Mouse (Mus musculus): ENCODE results near the gene Spata25. TPM values are rescaled to one million over a fixed set of nuclear protein-coding genes. Genes with fewer than 3 reads are reported as not detected.
"Not testable (repeated sequence)": the region's sequence is repeated elsewhere in the genome, so short reads cannot be mapped to it uniquely, and the experiment has no call there.

Gene Spata25
- not detected in 2 replicates for polyA plus RNA-seq (2012)

- Histone ChIP-seq H3K27me3 (ENCODE audit: control insufficient read depth) (no peaks in the 10 kb centered on the region), H3K36me3 (ENCODE audit: control insufficient read depth) (peaks cover 46% of the 10 kb centered on the region), H3K4me1 (ENCODE audit: control insufficient read depth) (peaks cover 38% of the 10 kb centered on the region), H3K9me3 (ENCODE audit: control insufficient read depth, low read length) (peaks cover 5% of the 10 kb centered on the region; the same call in 1 of the 2 replicates), H3K4me3 (replicated peaks) (no peak within 1 kb of the TSS)
- TF ChIP-seq GATA1 (IDR thresholded peaks at IDR 0.05; ENCODE audit: low read length), result no peak
- TF ChIP-seq TAL1 (IDR thresholded peaks at IDR 0.05; ENCODE audit: low read length), result no peak
Measured at GRCm38 (mm10) chr2:164828437-164828836, at the start of gene Spata25. Gene Spata25, minus strand, starts transcription at chr2:164828537.

GRCm38 (mm10) chr2:164877376-164878215 lies 49.3 kb upstream of the Spata25 start:
- H3K27me3 ChIP-seq (ENCODE audit: control insufficient read depth); H3K9me3 ChIP-seq (ENCODE audit: control insufficient read depth, low read length): not testable (repeated sequence)
- Histone ChIP-seq H3K36me3 (ENCODE audit: control insufficient read depth) (peaks cover 19% of the 10 kb centered on the region), H3K4me1 (ENCODE audit: control insufficient read depth) (peaks cover 29% of the 10 kb centered on the region), H3K4me3 (replicated peaks) (peak overlapping the region; percentile 91)

GRCm38 (mm10) chr2:164875648-164876047 lies 47.3 kb upstream of the Spata25 start:
- H3K4me1 ChIP-seq (ENCODE audit: control insufficient read depth), result peaks cover 18% of the 10 kb centered on the region
- H3K4me3 ChIP-seq (replicated peaks); H3K27me3 ChIP-seq (ENCODE audit: control insufficient read depth); H3K9me3 ChIP-seq (ENCODE audit: control insufficient read depth, low read length); H3K36me3 ChIP-seq (ENCODE audit: control insufficient read depth): not testable (repeated sequence)

GRCm38 (mm10) chr2:164874239-164874769 lies 46.0 kb upstream of the Spata25 start:
- no peak for TF ChIP-seq TAL1 (IDR thresholded peaks at IDR 0.05; ENCODE audit: low read length)
- TF ChIP-seq GATA1 (IDR thresholded peaks at IDR 0.05; ENCODE audit: low read length), result no peak
- no peaks in the 10 kb centered on the region for H3K27me3 ChIP-seq (ENCODE audit: control insufficient read depth)

GRCm38 (mm10) chr2:164873621-164874020 lies 45.3 kb upstream of the Spata25 start:
- Histone ChIP-seq H3K36me3 (ENCODE audit: control insufficient read depth) (peaks cover 9% of the 10 kb centered on the region), H3K27me3 (ENCODE audit: control insufficient read depth) (no peaks in the 10 kb centered on the region), H3K9me3 (ENCODE audit: control insufficient read depth, low read length) (no peaks in the 10 kb centered on the region), H3K4me1 (ENCODE audit: control insufficient read depth) (peaks cover 13% of the 10 kb centered on the region), H3K4me3 (replicated peaks) (no peak overlapping the region)
- TF ChIP-seq TAL1 (IDR thresholded peaks at IDR 0.05; ENCODE audit: low read length), result no peak
- no peak for TF ChIP-seq GATA1 (IDR thresholded peaks at IDR 0.05; ENCODE audit: low read length)

More at GRCm38 (mm10) chr2:164874239-164874769, 46.0 kb upstream of the Spata25 start:
- Histone ChIP-seq H3K4me3 (replicated peaks) (no peak overlapping the region), H3K4me1 (ENCODE audit: control insufficient read depth) (peaks cover 16% of the 10 kb centered on the region), H3K9me3 (ENCODE audit: control insufficient read depth, low read length) (no peaks in the 10 kb centered on the region), H3K36me3 (ENCODE audit: control insufficient read depth) (peaks cover 9% of the 10 kb centered on the region)

- no peak for TF ChIP-seq TAL1 (IDR thresholded peaks at IDR 0.05; ENCODE audit: low read length)
- TF ChIP-seq GATA1 (IDR thresholded peaks at IDR 0.05; ENCODE audit: low read length), result no peak
- H3K4me3 ChIP-seq (replicated peaks), result no peak overlapping the region
Measured at GRCm38 (mm10) chr2:164871602-164872303, 43.4 kb upstream of the Spata25 start.

GRCm38 (mm10) chr2:164868491-164868890 lies 40.2 kb upstream of the Spata25 start:
- no peak overlapping the region for H3K4me3 ChIP-seq (replicated peaks)
- peaks cover 4% of the 10 kb centered on the region for H3K9me3 ChIP-seq (ENCODE audit: control insufficient read depth, low read length)
- peaks cover 8% of the 10 kb centered on the region for H3K4me1 ChIP-seq (ENCODE audit: control insufficient read depth)
- no peaks in the 10 kb centered on the region for H3K27me3 ChIP-seq (ENCODE audit: control insufficient read depth)
- TF ChIP-seq TAL1 (IDR thresholded peaks at IDR 0.05; ENCODE audit: low read length), result no peak
- TF ChIP-seq GATA1 (IDR thresholded peaks at IDR 0.05; ENCODE audit: low read length), result no peak
- H3K36me3 ChIP-seq (ENCODE audit: control insufficient read depth), result no peaks in the 10 kb centered on the region

More at GRCm38 (mm10) chr2:164871602-164872303, 43.4 kb upstream of the Spata25 start:
- no peaks in the 10 kb centered on the region for H3K36me3 ChIP-seq (ENCODE audit: control insufficient read depth)
- no peaks in the 10 kb centered on the region for H3K27me3 ChIP-seq (ENCODE audit: control insufficient read depth)
- H3K4me1 ChIP-seq (ENCODE audit: control insufficient read depth), result no peaks in the 10 kb centered on the region; the same call in 1 of the 2 replicates
- H3K9me3 ChIP-seq (ENCODE audit: control insufficient read depth, low read length), result peaks cover 4% of the 10 kb centered on the region

GRCm38 (mm10) chr2:164867566-164867965 lies 39.2 kb upstream of the Spata25 start:
- H3K4me3 ChIP-seq (replicated peaks), result no peak overlapping the region
- no peaks in the 10 kb centered on the region for H3K27me3 ChIP-seq (ENCODE audit: control insufficient read depth)
- H3K9me3 ChIP-seq (ENCODE audit: control insufficient read depth, low read length), result peaks cover 7% of the 10 kb centered on the region
- H3K4me1 ChIP-seq (ENCODE audit: control insufficient read depth), result peaks cover 8% of the 10 kb centered on the region
- TF ChIP-seq GATA1 (IDR thresholded peaks at IDR 0.05; ENCODE audit: low read length) (no peak), TAL1 (IDR thresholded peaks at IDR 0.05; ENCODE audit: low read length) (no peak)
- no peaks in the 10 kb centered on the region for H3K36me3 ChIP-seq (ENCODE audit: control insufficient read depth)

Data from erythroblast, embryonic 14.5 days (primary cell).